Mouse (Mus musculus): Measurements from ENCODE around the gene Wipf1. TPM values are rescaled to one million over a fixed set of nuclear protein-coding genes. Genes with fewer than 3 reads are reported as not detected.

The Wipf1 gene
- total RNA-seq, 2 experiments from 2014 or later: 12.0 to 12.8 TPM

DNA sequence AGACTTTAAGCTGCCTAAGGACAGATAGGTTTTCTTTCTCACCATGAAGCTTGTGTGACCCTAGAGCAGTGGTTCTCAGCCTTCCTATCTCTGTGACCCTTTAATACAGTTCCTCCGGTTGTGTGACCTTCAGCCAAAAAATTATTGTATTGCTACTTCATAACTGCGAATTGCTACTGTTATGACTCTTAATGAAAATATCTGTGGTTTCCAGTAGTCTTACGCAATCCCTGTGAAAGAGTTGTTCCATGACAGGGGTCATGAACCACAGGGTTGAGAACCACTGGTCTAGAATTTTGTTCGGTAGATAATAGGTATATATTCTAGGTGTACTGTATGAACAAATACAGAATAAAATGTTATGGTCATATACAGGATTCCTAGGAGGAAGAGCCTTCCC lies 17.7 kb upstream of the Wipf1 start:
- no peak for DNase-seq (ENCODE audit: low spot score in 2 of 2)

- DNase-seq (ENCODE audit: low spot score in 2 of 2): no peak
Measured at GRCm38 (mm10) chr2:73545556-73545955, 16.0 kb upstream of the Wipf1 start.

DNA sequence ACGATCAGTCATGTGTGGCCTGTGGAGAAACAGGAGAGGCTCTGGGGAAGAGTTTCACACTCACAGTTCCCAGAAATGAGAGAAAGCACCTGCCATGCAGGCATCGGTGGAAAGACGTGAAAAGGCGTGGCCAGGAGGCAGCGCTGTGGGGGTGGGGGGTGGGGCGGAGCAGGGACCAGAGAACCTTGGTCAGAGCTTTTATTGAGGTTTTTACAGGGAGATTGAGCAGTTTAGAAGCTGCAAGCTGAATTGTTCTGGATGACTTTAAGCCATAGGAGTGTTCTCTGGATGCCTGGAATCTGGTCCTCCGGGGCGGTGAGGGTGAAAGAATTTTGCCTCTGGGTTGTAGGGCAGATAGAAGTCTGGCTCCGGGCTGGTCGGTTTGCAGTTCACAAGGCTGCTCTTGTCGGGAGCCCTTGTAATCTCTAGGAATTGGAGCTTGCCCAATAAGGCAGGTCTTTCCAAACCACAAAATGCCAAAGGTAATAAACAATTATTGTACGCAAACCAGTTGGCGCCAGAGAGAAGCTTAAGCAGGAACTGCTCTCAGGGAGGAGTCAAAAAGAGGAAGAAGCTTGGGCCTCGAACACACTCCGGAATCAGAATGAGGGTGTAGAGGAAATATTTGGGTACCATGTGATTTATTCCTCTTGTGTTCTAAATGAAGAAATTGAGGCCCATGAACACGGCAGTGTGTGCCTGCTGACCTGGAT lies 11.1 kb upstream of the Wipf1 start:
- DNase-seq (ENCODE audit: low spot score in 2 of 2): no peak

DNA sequence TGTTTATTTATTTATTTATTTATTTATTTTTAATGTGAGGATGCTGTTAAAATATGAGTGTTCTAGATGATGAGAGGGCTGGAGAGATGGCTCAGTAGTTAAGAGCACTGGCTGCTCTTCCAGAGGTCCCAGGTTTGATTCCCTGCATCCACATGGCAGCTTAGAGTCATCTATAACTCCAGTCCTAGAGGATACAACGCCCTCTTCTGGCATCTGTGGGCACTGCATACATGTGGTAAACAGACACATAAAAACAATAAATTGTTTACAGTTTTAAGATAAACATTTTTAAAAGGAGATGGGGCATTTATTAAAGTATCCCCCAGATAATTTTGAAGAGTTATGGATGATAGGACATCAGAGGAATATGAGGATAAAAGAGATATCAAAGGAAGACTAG lies 10.2 kb upstream of the Wipf1 start:
- no peak for DNase-seq (ENCODE audit: low spot score in 2 of 2)

- DNase-seq (ENCODE audit: low spot score in 2 of 2): no peak
Measured at GRCm38 (mm10) chr2:73539141-73539540, 9.6 kb upstream of the Wipf1 start.

DNA sequence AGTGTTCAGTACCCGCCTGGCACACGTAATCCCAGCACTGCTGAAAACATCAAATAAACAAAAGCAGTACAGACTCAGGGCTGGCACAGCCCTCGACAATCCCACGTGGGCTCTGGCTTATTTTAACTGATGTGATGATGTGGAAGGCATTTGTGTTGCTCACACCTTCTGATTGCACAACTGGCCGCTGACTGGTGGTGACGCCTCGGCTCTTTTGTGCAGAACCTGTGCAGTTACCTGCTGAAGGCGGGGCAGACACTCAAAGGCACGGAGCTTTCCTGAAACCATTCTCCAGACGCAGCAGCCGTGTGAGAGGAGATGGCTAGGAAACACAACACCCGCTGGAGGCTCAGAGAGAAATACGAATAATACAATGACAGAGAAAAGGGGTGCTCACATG lies 9.1 kb upstream of the Wipf1 start:
- no peak for DNase-seq (ENCODE audit: low spot score in 2 of 2)

- no peak for DNase-seq (ENCODE audit: low spot score in 2 of 2)
Measured at GRCm38 (mm10) chr2:73536091-73536783, 6.7 kb upstream of the Wipf1 start.

- no peak for DNase-seq (ENCODE audit: low spot score in 2 of 2)
Measured at GRCm38 (mm10) chr2:73534720-73535119, 5.2 kb upstream of the Wipf1 start.

DNA sequence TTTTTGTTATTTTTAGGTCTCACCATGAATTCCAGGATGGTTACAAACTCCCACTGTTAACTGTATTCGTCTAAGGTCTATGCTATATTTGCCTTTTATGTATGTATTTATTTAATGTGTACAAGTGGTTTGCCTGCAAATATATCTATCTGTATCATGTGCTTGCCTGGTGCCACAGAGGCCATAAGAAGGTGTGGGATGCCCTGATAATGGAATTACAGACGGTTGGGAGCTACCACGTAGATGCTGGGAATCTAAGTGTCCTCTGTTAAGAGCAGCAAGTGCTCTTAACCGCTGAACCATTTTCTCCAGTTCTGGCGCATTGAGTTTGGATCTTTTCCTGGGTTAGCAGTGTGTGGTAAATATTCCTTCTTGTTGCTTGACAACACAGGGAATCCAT lies 953 bp upstream of the Wipf1 start:
- DNase-seq (ENCODE audit: low spot score in 2 of 2): no peak

DNA sequence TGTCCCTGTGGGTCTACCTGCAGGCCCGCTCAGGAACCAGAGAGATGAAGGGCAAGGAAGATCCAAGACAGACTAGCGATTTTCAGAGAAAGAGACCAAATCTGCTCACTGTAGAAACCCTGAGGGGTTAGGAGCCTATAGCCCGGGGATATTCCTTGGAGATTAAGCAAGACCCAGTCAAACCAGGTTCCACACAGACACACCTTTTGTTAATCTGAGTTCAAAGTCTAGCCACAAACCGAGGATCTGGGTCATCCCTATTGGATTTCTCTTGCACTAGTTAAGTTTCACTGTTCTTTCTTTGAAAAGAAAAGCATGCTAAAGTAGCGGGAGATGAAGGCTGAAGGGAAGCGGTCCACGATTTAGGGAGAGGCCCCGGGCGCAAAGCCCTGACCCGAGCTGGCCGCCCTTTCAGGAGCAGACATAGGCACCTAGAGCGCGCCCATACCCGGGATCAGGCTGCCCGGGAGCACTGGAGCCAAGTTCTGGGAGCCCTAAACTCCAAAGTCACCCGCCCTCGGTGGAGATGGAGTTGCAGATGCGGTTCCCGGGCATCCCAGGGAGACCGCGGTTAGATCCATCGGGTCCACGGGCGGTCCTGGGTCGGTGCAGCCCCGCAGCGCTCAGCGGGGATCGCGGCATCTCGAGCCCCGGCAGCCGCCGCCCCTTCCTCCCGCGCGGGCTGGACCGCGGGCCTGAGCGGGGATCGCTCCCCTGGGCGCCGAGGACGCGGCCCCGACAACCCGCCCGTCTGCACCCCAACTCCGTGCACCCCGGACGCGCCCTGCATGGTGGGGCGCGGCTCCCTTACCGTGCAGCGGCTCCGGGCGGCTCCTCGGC lies 798 bp downstream of the Wipf1 start:
- DNase-seq (ENCODE audit: low spot score in 2 of 2): no peak

- no peak for DNase-seq (ENCODE audit: low spot score in 2 of 2)
Measured at GRCm38 (mm10) chr2:73527956-73528355, 1.6 kb downstream of the Wipf1 start.

GRCm38 (mm10) chr2:73526691-73527090 lies 2.8 kb downstream of the Wipf1 start:
- DNase-seq (ENCODE audit: low spot score in 2 of 2): no peak

DNA sequence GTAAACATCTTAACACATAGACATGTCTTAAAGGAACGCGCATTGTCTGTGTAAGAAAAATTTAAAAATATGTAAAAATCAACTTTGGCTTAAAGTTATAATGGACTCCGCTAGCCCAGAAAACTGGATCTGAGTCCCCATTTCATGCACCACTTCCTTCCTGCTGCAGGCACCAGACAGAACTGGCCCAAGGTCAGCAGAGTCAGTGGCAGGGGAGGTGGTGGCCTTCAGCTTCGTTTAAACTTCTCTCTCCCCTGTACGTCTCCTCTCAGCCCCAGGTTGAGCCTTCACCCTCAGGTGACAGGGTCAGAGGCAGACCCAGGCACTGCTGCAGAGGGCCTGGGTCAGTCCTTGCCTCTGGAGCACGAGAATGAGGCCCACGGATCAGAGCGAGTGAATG lies 6.6 kb downstream of the Wipf1 start:
- no peak for DNase-seq (ENCODE audit: low spot score in 2 of 2)

- no peak for DNase-seq (ENCODE audit: low spot score in 2 of 2)
Measured at GRCm38 (mm10) chr2:73522336-73522735, 7.2 kb downstream of the Wipf1 start.

GRCm38 (mm10) chr2:73521737-73522136 lies 7.8 kb downstream of the Wipf1 start:
- DNase-seq (ENCODE audit: low spot score in 2 of 2): no peak

DNA sequence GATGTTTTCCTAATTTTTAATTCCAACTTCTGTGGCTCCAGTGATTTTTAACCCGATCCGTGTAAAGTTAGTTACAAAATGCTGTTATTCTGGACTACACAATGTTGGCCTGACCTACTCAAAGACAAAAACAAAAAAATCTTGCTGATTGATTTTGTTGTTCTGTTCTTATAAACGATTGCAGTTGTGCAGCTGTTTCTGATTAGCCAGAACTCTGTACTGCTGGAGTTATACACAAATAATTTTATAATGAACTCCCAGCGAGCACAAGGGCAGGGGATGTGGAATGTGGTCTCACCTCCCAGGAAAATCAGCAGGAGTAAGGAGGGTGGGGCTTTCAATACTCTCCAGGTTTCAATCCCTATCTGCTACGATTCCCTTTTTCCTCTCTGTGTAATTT lies 10.6 kb downstream of the Wipf1 start:
- DNase-seq (ENCODE audit: low spot score in 2 of 2): no peak

- DNase-seq (ENCODE audit: low spot score in 2 of 2): no peak
Measured at GRCm38 (mm10) chr2:73518311-73518710, 11.2 kb downstream of the Wipf1 start.

GRCm38 (mm10) chr2:73514178-73514577 lies 15.4 kb downstream of the Wipf1 start:
- no peak for DNase-seq (ENCODE audit: low spot score in 2 of 2)

GRCm38 (mm10) chr2:73513204-73513749 lies 16.3 kb downstream of the Wipf1 start:
- no peak for DNase-seq (ENCODE audit: low spot score in 2 of 2)

- no peak for DNase-seq (ENCODE audit: low spot score in 2 of 2)
Measured at GRCm38 (mm10) chr2:73512044-73512443, 17.5 kb downstream of the Wipf1 start.

- no peak for DNase-seq (ENCODE audit: low spot score in 2 of 2)
Measured at GRCm38 (mm10) chr2:73510731-73511360, 18.7 kb downstream of the Wipf1 start.

GRCm38 (mm10) chr2:73510025-73510288 lies 19.6 kb downstream of the Wipf1 start:
- DNase-seq (ENCODE audit: low spot score in 2 of 2): no peak

Measured in layer of hippocampus, postnatal 14 days (tissue).